Mouse (Mus musculus): ENCODE results near the gene Txn2. TPM values are rescaled to one million over a fixed set of nuclear protein-coding genes. Genes with fewer than 3 reads are reported as not detected.

Txn2 gene
- polyA plus RNA-seq (2014; fragmentation: Nextera tagmentation; extraction: Ambion mirVana) = 269 and 294 TPM in 2 replicates

GRCm38 (mm10) chr15:77928673-77929331 is at the start of gene Txn2:
Txn2 (minus strand) TSS chr15:77929006.
- H3K4me2 ChIP-seq (replicated peaks; ENCODE audit: low read depth, low read length) = peak within 1 kb of the TSS; percentile 81
- H3K9me3 ChIP-seq (ENCODE audit: control insufficient read depth, low read length) = no peaks in the 10 kb centered on the region

DNA sequence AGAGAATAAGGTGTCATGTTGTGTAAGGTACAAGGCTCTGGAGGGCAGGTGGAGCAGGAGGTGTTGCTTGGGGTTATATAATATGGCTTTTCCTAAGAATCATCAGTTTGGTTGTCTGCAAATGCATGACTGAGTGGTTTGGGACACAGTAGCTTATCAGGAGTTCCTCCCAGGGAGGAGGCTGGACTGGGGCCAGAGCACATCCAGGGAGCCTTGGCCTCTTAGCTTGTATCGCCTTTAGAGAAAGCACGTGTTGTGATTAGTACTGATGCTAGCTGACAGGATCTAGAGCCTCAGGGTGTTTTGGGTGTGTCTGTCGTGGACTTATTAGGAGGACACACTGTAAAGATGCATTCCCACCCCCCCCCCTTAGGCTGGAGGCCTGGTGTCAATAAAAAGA is 48.9 kb upstream of the Txn2 start:
- no peak overlapping the region for H3K4me2 ChIP-seq (replicated peaks; ENCODE audit: low read depth, low read length)
- no peak for ATAC-seq (ENCODE audit: low FRiP score, low TSS enrichment)
- H3K9ac ChIP-seq (ENCODE audit: low read depth, low read length) = no peak overlapping the region
- no peak overlapping the region for H3K27ac ChIP-seq (ENCODE audit: low read depth, low read length)
- no peaks in the 10 kb centered on the region for H3K4me1 ChIP-seq (ENCODE audit: control insufficient read depth, insufficient read depth, low read length)
- no peaks in the 10 kb centered on the region for H3K9me3 ChIP-seq (ENCODE audit: control insufficient read depth, low read length)
- 67% methylated on average over 3 of the region's 3 CpGs for WGBS
- H3K4me3 ChIP-seq (ENCODE audit: low read length) = no peak overlapping the region
- H3K36me3 ChIP-seq (ENCODE audit: control insufficient read depth, insufficient read depth, low read length) = no peaks in the 10 kb centered on the region
- H3K27me3 ChIP-seq (ENCODE audit: control insufficient read depth, insufficient read depth, low read length) = peaks cover 2% of the 10 kb centered on the region; the same call in 1 of the 2 replicates

More at GRCm38 (mm10) chr15:77928673-77929331, at the start of gene Txn2:
- Histone ChIP-seq H3K27me3 (ENCODE audit: control insufficient read depth, insufficient read depth, low read length) (no peaks in the 10 kb centered on the region), H3K36me3 (ENCODE audit: control insufficient read depth, insufficient read depth, low read length) (peaks cover 26% of the 10 kb centered on the region), H3K9ac (ENCODE audit: low read depth, low read length) (peak within 1 kb of the TSS; percentile 79), H3K27ac (ENCODE audit: low read depth, low read length) (peak within 1 kb of the TSS; percentile 90), H3K4me1 (ENCODE audit: control insufficient read depth, insufficient read depth, low read length) (peaks cover 9% of the 10 kb centered on the region), H3K4me3 (ENCODE audit: low read length) (peak within 1 kb of the TSS; percentile 78)
- peak; percentile 96 for ATAC-seq (ENCODE audit: low FRiP score, low TSS enrichment)
- under 1% methylated on average over 33 of the region's 34 CpGs for WGBS

DNA sequence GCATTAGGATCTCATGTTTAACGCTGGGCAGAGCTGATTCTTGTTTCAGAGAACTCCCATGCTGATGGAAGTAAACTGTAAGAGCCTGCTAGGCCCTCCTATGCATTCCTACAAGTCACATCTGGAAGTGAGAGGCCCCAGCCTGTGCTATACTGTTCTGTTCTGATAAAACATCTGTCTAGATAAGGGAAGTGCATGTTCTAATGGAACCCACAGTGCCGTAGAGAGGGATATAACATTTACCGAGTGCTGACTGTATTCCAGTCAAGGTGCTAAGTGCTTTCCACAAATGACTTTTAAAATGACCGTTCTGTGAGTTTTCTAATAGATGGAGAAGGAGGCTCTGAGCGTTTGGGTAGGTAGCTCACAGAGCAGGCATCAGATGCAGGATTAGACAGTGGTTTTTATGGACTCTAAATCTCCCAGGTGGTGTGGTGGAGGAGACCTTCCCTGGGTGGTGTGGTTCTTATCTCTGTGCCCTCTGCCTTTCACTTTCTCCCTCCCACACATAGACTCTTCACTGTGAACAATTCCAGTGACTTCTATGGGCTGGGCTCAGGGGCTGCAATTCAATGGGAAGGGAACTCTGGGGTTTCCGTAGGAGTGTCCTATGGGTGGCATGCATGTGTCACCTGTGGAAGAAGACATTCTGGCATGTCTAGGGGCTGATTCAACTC is 45.5 kb upstream of the Txn2 start:
- Histone ChIP-seq H3K27ac (ENCODE audit: low read depth, low read length) (no peak overlapping the region), H3K9me3 (ENCODE audit: control insufficient read depth, low read length) (no peaks in the 10 kb centered on the region), H3K4me2 (replicated peaks; ENCODE audit: low read depth, low read length) (no peak overlapping the region), H3K27me3 (ENCODE audit: control insufficient read depth, insufficient read depth, low read length) (no peaks in the 10 kb centered on the region; the same call in 1 of the 2 replicates), H3K9ac (ENCODE audit: low read depth, low read length) (no peak overlapping the region), H3K36me3 (ENCODE audit: control insufficient read depth, insufficient read depth, low read length) (no peaks in the 10 kb centered on the region), H3K4me3 (ENCODE audit: low read length) (no peak overlapping the region), H3K4me1 (ENCODE audit: control insufficient read depth, insufficient read depth, low read length) (peaks cover 7% of the 10 kb centered on the region; the same call in 1 of the 2 replicates)
- ATAC-seq (ENCODE audit: low FRiP score, low TSS enrichment) = no peak
- 69% methylated on average over 6 of the region's 6 CpGs for WGBS

DNA sequence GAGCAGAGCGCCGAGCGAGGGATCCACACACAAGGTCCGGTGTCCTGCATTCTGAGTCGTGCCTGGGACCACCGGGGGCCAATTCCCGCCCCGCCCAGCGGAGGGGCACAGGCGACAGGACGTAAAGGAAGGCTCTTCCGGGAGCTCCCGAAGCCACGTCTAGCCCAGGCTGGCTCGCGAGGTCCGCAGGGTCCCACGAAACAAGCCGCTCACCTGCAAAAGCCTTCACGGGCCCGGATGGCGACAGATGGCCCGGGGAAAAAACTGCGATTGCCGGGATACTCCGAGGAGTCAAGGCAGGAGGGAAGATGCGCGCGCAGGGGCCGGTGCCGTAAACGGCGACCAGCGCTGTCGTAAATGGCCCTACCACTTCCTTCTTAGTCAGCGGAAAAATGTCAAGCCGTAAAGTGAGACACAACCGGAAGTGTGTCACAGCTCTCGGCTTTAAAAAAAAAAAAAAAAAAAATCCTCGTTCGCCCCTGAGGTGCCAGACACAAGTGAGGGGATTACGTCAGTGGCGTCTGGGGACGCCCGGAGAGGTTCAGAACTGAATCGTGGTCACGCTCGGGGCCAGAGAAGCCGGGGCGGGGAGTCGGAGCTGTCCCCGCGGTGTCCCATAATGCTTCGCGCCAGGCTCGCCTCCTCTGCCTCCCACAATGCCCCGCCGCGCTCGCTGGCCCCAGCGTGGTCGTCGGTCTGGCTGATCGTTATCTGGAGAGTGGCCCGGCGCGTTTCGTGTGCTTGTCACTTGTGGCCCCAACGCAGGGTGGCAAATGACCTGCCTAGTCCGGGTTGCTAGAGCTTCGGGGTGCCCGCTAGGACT is 41.9 kb upstream of the Txn2 start, which contains the start of gene Eif3d:
Gene Eif3d (minus strand): TSS at position 344 of the 823 bp plus-strand sequence.
- H3K4me1 ChIP-seq (ENCODE audit: control insufficient read depth, insufficient read depth, low read length) = peaks cover 11% of the 10 kb centered on the region; the same call in 1 of the 2 replicates
- WGBS = under 1% methylated on average over 72 of the region's 72 CpGs

DNA sequence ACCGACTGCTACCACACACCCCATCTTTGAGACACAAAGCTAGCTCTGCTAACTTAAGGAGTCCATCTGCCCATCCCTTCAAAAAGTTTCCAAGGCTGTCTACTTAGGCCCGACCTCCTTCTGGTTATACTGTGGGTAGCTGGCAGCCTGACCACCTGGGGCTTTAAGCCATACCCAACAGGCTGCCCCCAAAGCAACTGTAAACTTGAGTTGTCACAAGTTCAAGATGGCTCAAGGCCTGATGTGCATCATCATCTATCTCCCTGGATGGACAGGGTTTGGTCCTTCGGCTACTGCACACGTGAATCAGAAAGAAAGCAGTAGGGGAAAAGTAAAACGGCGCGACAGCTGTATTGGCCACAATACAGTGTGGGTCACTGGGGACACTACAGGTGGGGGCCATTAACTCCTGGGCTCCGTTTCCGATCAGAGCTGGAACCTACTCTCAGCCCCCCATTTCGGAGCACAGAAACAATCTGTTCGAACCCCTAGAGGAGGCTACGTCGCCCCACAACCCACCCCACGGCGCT is 41.2 kb upstream of the Txn2 start:
- WGBS = 3% methylated on average over 15 of the region's 15 CpGs
- Histone ChIP-seq H3K9me3 (ENCODE audit: control insufficient read depth, low read length) (no peaks in the 10 kb centered on the region), H3K27ac (ENCODE audit: low read depth, low read length) (peak overlapping the region; percentile 99), H3K36me3 (ENCODE audit: control insufficient read depth, insufficient read depth, low read length) (peaks cover 37% of the 10 kb centered on the region), H3K4me2 (replicated peaks; ENCODE audit: low read depth, low read length) (peak overlapping the region; percentile 69), H3K4me1 (ENCODE audit: control insufficient read depth, insufficient read depth, low read length) (peaks cover 11% of the 10 kb centered on the region; the same call in 1 of the 2 replicates), H3K9ac (ENCODE audit: low read depth, low read length) (peak overlapping the region; percentile 93), H3K4me3 (ENCODE audit: low read length) (peak overlapping the region; percentile 82), H3K27me3 (ENCODE audit: control insufficient read depth, insufficient read depth, low read length) (no peaks in the 10 kb centered on the region)
- ATAC-seq (ENCODE audit: low FRiP score, low TSS enrichment) = no peak

More for the DNA sequence above, 41.9 kb upstream of the Txn2 start, which contains the start of gene Eif3d:
- peak within 1 kb of the TSS; percentile 93 for H3K9ac ChIP-seq (ENCODE audit: low read depth, low read length)
- peak within 1 kb of the TSS; percentile 99 for H3K27ac ChIP-seq (ENCODE audit: low read depth, low read length)
- H3K4me3 ChIP-seq (ENCODE audit: low read length) = peak within 1 kb of the TSS; percentile 82
- H3K4me2 ChIP-seq (replicated peaks; ENCODE audit: low read depth, low read length) = peak within 1 kb of the TSS; percentile 69
- peak; percentile 90 for ATAC-seq (ENCODE audit: low FRiP score, low TSS enrichment)
- no peaks in the 10 kb centered on the region for H3K9me3 ChIP-seq (ENCODE audit: control insufficient read depth, low read length)
- H3K27me3 ChIP-seq (ENCODE audit: control insufficient read depth, insufficient read depth, low read length) = no peaks in the 10 kb centered on the region
- peaks cover 30% of the 10 kb centered on the region for H3K36me3 ChIP-seq (ENCODE audit: control insufficient read depth, insufficient read depth, low read length)

DNA sequence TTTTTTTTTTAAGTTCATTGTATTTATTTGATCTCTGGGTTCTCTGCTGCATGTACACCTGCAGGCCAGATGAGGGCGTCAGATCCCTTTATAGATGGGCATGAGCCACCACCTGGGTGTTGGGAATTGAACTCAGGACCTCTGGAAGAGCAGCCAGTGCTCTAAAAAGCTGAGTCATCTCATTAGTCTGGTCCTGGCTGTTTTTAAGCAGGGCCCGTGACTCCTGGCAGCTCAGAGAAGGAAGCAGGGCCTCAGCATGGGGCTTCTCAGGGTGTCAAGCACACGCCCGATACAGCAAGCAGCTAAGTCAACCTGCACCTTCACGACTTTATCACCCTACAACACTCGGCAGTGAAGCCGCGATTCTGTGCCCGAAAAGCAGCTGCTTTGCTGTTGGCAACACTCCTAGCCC is 36.3 kb upstream of the Txn2 start:
- Histone ChIP-seq H3K36me3 (ENCODE audit: control insufficient read depth, insufficient read depth, low read length) (peaks cover 86% of the 10 kb centered on the region), H3K4me2 (replicated peaks; ENCODE audit: low read depth, low read length) (no peak overlapping the region), H3K4me1 (ENCODE audit: control insufficient read depth, insufficient read depth, low read length) (peaks cover 8% of the 10 kb centered on the region; the same call in 1 of the 2 replicates), H3K27me3 (ENCODE audit: control insufficient read depth, insufficient read depth, low read length) (no peaks in the 10 kb centered on the region), H3K4me3 (ENCODE audit: low read length) (no peak overlapping the region), H3K9me3 (ENCODE audit: control insufficient read depth, low read length) (no peaks in the 10 kb centered on the region), H3K27ac (ENCODE audit: low read depth, low read length) (no peak overlapping the region), H3K9ac (ENCODE audit: low read depth, low read length) (no peak overlapping the region)
- no peak for ATAC-seq (ENCODE audit: low FRiP score, low TSS enrichment)
- 83% methylated on average over 9 of the region's 9 CpGs for WGBS

DNA sequence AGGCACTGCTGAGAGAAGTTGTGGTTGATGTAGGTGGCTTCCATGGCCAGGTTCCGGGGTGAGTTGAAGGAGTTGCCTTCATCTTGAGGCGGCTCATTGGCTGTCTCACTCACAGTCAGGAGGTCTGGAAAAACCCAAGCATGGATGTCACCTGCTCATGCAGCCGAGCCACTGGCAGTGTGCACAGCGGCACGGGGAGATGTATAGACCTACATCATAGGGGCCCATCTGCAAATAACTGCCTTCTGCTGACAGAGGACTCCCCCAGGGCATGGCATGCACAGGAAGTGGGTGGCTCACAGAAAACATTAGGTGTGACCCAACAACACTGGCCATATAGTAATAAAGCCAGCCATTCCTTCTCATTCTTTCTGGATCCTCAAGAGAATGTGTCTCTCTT is 33.6 kb upstream of the Txn2 start:
- ATAC-seq (ENCODE audit: low FRiP score, low TSS enrichment) = no peak
- no peaks in the 10 kb centered on the region for H3K27me3 ChIP-seq (ENCODE audit: control insufficient read depth, insufficient read depth, low read length)
- 90% methylated on average over 5 of the region's 5 CpGs for WGBS
- H3K4me1 ChIP-seq (ENCODE audit: control insufficient read depth, insufficient read depth, low read length) = no peaks in the 10 kb centered on the region
- no peaks in the 10 kb centered on the region for H3K9me3 ChIP-seq (ENCODE audit: control insufficient read depth, low read length)
- no peak overlapping the region for H3K9ac ChIP-seq (ENCODE audit: low read depth, low read length)
- no peak overlapping the region for H3K27ac ChIP-seq (ENCODE audit: low read depth, low read length)
- no peak overlapping the region for H3K4me3 ChIP-seq (ENCODE audit: low read length)
- H3K4me2 ChIP-seq (replicated peaks; ENCODE audit: low read depth, low read length) = no peak overlapping the region
- H3K36me3 ChIP-seq (ENCODE audit: control insufficient read depth, insufficient read depth, low read length) = peaks cover 93% of the 10 kb centered on the region

DNA sequence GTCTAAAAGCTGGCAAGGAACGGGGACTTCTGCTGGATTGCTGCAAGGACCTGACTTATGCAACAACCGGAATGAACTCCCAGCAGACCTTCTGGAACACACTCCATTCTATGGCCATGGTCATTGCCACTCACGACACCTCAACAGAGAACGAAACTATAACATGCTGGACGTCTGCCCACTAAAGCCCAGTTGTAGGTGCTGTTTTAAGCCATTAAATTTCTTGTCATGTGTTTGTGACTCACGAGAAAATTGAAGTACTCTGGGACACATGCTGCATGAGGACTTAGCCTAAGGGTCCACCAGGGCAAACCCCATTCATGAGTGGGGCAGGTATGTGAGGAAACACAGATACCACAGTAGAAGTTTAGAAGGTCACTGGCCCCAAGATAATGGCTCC is 31.9 kb upstream of the Txn2 start:
- Histone ChIP-seq H3K4me1 (ENCODE audit: control insufficient read depth, insufficient read depth, low read length) (peaks cover 12% of the 10 kb centered on the region), H3K27me3 (ENCODE audit: control insufficient read depth, insufficient read depth, low read length) (peaks cover 4% of the 10 kb centered on the region), H3K9me3 (ENCODE audit: control insufficient read depth, low read length) (no peaks in the 10 kb centered on the region), H3K9ac (ENCODE audit: low read depth, low read length) (no peak overlapping the region), H3K4me3 (ENCODE audit: low read length) (no peak overlapping the region), H3K27ac (ENCODE audit: low read depth, low read length) (no peak overlapping the region), H3K36me3 (ENCODE audit: control insufficient read depth, insufficient read depth, low read length) (peaks cover 75% of the 10 kb centered on the region), H3K4me2 (replicated peaks; ENCODE audit: low read depth, low read length) (no peak overlapping the region)
- 92% methylated on average over 6 of the region's 6 CpGs for WGBS
- ATAC-seq (ENCODE audit: low FRiP score, low TSS enrichment) = no peak
